Mouse (Mus musculus) v-Abl transformed pro-B cells (cell line): Measurements from ENCODE around the gene Fmc1.

ENCODE experiments used
- in situ Hi-C, 2 experiments: fragments of 400-800 bp; cut with MboI; formaldehyde crosslinking; loops; one replicate each; pipeline ENCODE4 v1.15.1; 2025; ENCODE audit not compliant: unreplicated experiment in 2 of 2

The Fmc1 gene

GRCm38 (mm10) chr6:38533428-38534405 lies at the start of gene Fmc1:
Fmc1 (plus strand) TSS chr6:38533502.
- in situ Hi-C loops: loop anchor here in 1 of 2 experiments (10.0 to 25.0 kb wide), 2 partner anchors 369 to 1171 kb away; no protein-coding TSS in a partner anchor

DNA sequence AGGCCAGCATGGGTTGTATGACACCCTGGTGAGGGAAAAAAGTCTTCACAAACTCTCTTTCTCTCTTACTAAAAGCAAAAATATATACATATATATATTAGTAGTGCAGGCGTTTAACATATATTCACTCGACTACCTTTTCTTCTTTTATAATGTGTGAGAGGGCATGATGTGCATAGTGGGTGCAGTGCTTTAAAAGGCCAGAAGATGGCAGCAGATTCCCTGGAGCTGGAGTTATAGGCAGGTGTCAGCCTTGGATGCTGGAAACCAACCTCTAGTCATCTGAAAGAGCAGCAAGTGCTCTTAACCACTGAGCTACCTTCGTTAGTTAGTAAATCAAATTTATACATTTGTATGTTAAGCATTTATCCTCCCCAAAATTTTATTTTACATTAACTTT lies 40.8 kb upstream of the Fmc1 start:
- in situ Hi-C loops: loop anchor here (5.0 to 25.0 kb wide), 3 partner anchors 202 to 420 kb away; no protein-coding TSS in a partner anchor

- in situ Hi-C loops: loop anchor here (10.0 to 25.0 kb wide), 2 partner anchors 199 to 417 kb away; no protein-coding TSS in a partner anchor
These were observed 37.7 kb upstream of the Fmc1 start for GRCm38 (mm10) chr6:38495641-38496040.

DNA sequence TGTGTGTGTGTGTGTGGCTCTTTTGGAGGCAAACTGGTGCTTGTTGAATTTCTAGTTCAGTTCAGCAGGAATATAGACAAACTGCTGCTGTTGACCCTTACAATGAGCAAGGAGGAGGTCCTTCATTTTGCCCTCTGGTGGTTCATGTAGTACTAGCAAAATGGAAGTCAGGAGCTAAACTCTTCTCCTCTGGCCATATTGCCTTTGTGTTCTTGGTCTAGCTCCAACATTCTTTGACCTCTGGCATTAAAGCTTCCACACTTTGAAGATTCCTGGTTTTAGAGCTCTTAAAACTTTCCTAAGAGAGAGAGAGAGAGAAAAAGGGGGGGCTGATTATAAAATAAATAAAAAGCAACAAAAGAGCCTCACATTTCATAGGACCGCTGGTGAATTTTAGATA lies 21.2 kb upstream of the Fmc1 start:
- in situ Hi-C loops: loop anchor here (10.0 to 25.0 kb wide), 3 partner anchors 117 to 1450 kb away; no protein-coding TSS in a partner anchor

GRCm38 (mm10) chr6:38512830-38513229 lies 20.5 kb upstream of the Fmc1 start:
- in situ Hi-C loops: loop anchor here (10.0 to 25.0 kb wide), 3 partner anchors 118 to 1451 kb away; no protein-coding TSS in a partner anchor

- in situ Hi-C loops: loop anchor here (10.0 to 25.0 kb wide), 3 partner anchors 120 to 1453 kb away; no protein-coding TSS in a partner anchor
These were observed 18.1 kb upstream of the Fmc1 start for GRCm38 (mm10) chr6:38515201-38515600.

- in situ Hi-C loops: loop anchor here (25.0 kb wide), 2 partner anchors 1162 to 1462 kb away; no protein-coding TSS in a partner anchor
These were observed 9.5 kb upstream of the Fmc1 start for GRCm38 (mm10) chr6:38523851-38524250.

DNA sequence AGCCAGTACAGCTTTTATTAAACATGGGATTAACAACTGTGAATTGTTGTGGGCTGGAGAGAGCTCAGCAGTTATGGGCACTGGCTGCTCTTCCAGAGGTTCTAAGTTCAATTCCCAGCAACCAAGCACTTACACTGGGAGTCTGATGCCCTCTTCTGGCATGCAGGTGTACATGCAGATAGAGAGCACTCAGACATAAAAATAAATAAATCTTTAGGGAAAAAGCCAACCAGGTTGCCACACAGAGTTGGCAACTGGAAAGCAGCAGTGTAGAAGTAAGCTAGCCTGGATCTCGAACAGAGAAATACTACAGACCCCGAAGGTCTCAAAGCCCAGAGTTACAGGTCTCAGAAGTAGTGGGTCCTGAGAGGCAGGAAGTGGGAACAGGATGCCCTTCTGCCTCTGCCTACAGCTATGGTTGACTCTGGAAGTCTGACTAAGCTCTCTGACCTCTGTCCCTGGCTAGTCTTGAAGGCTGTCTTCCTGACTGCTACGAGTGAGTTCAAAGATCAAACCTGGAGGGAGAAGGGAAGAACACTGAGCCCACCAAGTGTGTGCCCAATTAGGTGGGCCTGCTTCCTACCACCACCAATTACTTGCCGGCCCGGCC lies 2.0 kb upstream of the Fmc1 start:
- in situ Hi-C loops: loop anchor here in 1 of 2 experiments (10.0 to 25.0 kb wide), 2 partner anchors 367 to 1169 kb away; no protein-coding TSS in a partner anchor

GRCm38 (mm10) chr6:38532500-38533420 lies 542 bp upstream of the Fmc1 start:
- in situ Hi-C loops: loop anchor here in 1 of 2 experiments (10.0 to 25.0 kb wide), 2 partner anchors 368 to 1170 kb away; no protein-coding TSS in a partner anchor

GRCm38 (mm10) chr6:38534640-38535365 lies 1.5 kb downstream of the Fmc1 start:
- in situ Hi-C loops: loop anchor here in 1 of 2 experiments (10.0 to 25.0 kb wide), 2 partner anchors 370 to 1173 kb away; no protein-coding TSS in a partner anchor

GRCm38 (mm10) chr6:38535366-38535690 lies 2.0 kb downstream of the Fmc1 start:
- in situ Hi-C loops: loop anchor here in 1 of 2 experiments (10.0 to 25.0 kb wide), 2 partner anchors 371 to 1173 kb away; no protein-coding TSS in a partner anchor

DNA sequence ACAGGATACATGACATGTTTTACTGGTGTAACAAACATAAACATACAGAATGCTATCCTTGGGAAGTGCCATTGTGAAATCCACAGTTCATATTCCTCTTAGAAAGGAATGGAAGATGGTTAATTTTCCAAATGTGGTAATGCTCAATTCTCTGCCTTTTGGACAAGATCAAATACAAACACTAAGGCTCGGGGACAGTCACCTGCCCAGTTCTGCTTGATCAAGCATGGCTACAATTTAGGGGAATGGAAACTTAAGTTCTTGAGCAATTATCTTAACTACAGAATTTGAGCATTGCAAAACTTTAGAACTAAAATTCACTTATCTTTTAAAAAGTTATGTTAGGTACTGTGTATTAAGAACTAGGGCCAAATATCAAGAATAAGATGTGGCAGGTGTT lies 2.5 kb downstream of the Fmc1 start:
- in situ Hi-C loops: loop anchor here in 1 of 2 experiments (10.0 to 25.0 kb wide), 2 partner anchors 371 to 1173 kb away; no protein-coding TSS in a partner anchor

DNA sequence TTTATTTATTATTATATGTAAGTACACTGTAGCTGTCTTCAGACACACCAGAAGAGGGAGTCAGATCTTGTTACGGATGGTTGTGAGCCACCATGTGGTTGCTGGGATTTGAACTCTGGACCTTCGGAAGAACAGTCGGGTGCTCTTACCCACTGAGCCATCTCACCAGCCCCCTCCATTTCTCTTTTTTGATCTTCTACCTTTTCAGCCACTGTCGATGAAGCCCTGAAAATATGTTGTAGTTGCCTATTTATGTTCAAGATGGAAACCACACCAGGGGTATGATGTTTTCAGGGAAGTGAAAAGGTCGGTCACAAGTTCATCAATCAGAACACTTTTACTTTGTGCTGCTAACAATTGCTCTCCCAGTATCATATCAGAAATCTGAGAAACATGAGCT lies 10.8 kb downstream of the Fmc1 start:
- in situ Hi-C loops: loop anchor here in 1 of 2 experiments (25.0 kb wide), 1 partner anchor 1182 kb away; no protein-coding TSS in a partner anchor

DNA sequence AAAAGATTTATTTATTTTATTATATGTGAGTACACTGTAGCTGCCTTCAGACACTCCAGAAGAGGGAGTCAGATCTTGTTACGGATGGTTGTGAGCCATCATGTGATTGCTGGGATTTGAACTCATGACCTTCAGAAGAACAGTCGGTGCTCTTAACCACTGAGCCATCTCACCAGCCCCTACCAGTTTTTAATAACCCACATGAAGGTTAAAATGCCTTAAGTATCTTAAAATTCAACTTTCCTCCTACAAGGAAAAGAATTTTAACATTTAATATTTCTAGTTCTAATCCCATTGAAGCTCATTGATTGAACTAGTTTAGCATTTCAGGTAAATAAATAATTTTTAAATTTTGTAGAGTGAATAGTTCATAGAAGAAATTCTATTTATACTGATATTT lies 13.7 kb downstream of the Fmc1 start:
- in situ Hi-C loops: loop anchor here in 1 of 2 experiments (25.0 kb wide), 1 partner anchor 1185 kb away; no protein-coding TSS in a partner anchor

GRCm38 (mm10) chr6:38547707-38548106 lies 14.4 kb downstream of the Fmc1 start:
- in situ Hi-C loops: loop anchor here in 1 of 2 experiments (25.0 kb wide), 1 partner anchor 1185 kb away; no protein-coding TSS in a partner anchor

DNA sequence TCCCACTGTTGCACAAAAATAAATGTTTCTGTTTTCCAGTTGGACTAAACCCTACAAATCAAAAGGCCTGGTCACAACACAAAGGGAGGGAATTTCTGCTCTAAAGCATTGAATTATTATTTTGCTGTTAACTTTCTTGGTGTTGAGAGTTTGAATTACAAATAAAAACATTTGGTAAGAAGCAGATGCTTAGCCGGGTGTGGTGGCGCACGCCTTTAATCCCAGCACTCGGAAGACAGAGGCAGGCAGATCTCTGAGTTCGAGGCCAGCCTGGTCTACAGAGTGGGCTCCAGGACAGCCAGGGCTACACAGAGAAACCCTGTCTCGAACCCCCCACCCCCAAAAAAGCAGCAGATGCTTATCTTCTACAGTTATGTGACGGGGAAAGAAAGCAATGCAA lies 15.3 kb downstream of the Fmc1 start:
- in situ Hi-C loops: loop anchor here in 1 of 2 experiments (25.0 kb wide), 1 partner anchor 1186 kb away; no protein-coding TSS in a partner anchor

- in situ Hi-C loops: loop anchor here in 1 of 2 experiments (25.0 kb wide), 1 partner anchor 1188 kb away; no protein-coding TSS in a partner anchor
These were observed 16.5 kb downstream of the Fmc1 start for GRCm38 (mm10) chr6:38549840-38550239.

DNA sequence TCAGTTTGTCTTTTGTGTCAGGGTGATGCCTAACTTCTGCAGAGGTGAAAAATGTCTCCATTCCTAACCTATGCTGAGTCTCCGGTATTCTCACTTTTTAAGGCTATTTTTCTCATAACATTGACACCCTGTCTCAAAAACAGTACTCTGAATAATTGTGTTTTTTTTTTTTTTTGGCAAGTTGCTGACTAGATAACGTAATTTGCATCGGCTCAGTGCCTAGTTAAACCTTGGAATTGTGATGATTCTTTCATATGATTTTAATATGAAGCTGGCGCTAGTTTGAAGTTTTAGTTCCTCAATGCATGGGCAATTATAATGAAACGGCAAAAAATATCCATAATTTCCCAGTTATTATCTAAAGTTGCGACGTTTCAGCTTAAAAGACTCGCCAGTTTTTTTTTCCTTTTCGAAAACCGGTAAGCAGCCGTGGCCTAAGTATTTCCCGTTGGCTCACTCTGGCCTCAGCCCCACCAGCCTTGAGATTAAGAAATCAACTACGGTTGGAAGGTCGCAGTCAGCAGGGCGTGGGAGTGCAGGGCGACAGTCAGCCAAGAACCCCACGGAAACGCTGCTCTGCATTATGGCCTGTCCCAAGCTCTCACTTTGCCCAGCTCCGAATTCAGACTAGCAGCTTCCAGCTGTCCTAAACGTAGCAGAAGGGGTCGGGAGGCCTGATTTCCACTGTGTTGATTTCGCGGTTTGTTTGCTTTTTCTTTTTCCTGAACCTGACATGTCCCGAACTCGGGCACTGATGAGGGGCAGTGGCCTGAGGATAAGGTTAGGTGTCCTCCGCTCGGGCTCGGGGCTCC lies 17.2 kb downstream of the Fmc1 start:
- in situ Hi-C loops: no loop called here
